Mouse (Mus musculus) forebrain, postnatal 0 days (tissue): ENCODE measurements at regions not wholly inside any gene's neighbourhood (a gene's known extent, or its start where the extent isn't known, plus 50 kb on each side); places are given as distances from the start of the nearest gene placed in this dataset.

Experiments
- ATAC-seq: fragments of 200-750 bp; cut with Nextera tagmentation; 2 replicates; pipeline ENCODE4 v1.8.0; 2017; ENCODE audit warnings: mild to moderate bottlenecking, moderate library complexity
- DNase-seq: peaks from one replicate; pipeline ENCODE4 v3.0.0-alpha.2; 2015
- H3K27ac ChIP-seq: fragments of 300-500 bp; sonication (generic); 2 replicates; pipeline ENCODE4 v1.5.1; 2014; ENCODE audit warnings: low read depth, mild to moderate bottlenecking, antibody characterized with exemption, low read length, moderate library complexity, mixed read lengths
- H3K27me3 ChIP-seq: fragments of 300-500 bp; sonication (generic); 2 replicates; pipeline ENCODE4 v1.6.1; 2014; ENCODE audit warnings: mild to moderate bottlenecking, low read length, mixed read lengths; ENCODE audit not compliant: insufficient read depth
- H3K36me3 ChIP-seq: fragments of 300-500 bp; sonication (generic); 2 replicates; pipeline ENCODE4 v1.6.1; 2014; ENCODE audit warnings: mild to moderate bottlenecking, moderate library complexity; ENCODE audit not compliant: insufficient read depth
- H3K4me1 ChIP-seq: fragments of 300-500 bp; sonication (generic); 2 replicates; pipeline ENCODE4 v1.6.1; 2014; ENCODE audit warnings: antibody characterized with exemption; ENCODE audit not compliant: insufficient read depth
- H3K4me2 ChIP-seq: fragments of 300-500 bp; sonication (generic); 2 replicates; pipeline ENCODE4 v1.6.1; 2014; ENCODE audit warnings: low read depth, mild to moderate bottlenecking, moderate library complexity
- H3K4me3 ChIP-seq: fragments of 300-500 bp; sonication (generic); 2 replicates; pipeline ENCODE4 v1.5.1; 2014; ENCODE audit warnings: low read depth, low read length, mixed read lengths
- H3K9ac ChIP-seq: fragments of 300-500 bp; sonication (generic); 2 replicates; pipeline ENCODE4 v1.6.1; 2014; ENCODE audit warnings: mild to moderate bottlenecking
- H3K9me3 ChIP-seq: fragments of 300-500 bp; sonication (generic); 2 replicates; pipeline ENCODE4 v1.6.1; 2016; ENCODE audit warnings: low read length
- CTCF ChIP-seq: sonication (generic); IDR thresholded peaks from 2 replicates; pipeline ENCODE4 v1.5.1; 2016; ENCODE audit warnings: antibody characterized with exemption, control low read depth, low read depth
- WGBS: fragments of 180-500 bp; shearing (Covaris S2); extraction: QIAGEN DNeasy Blood & Tissue Kit; methylation state at CpG from one replicate; pipeline ENCODE4 v1.1.7; 2014; 5-methylcytosine and 5-hydroxymethylcytosine counted together

DNA sequence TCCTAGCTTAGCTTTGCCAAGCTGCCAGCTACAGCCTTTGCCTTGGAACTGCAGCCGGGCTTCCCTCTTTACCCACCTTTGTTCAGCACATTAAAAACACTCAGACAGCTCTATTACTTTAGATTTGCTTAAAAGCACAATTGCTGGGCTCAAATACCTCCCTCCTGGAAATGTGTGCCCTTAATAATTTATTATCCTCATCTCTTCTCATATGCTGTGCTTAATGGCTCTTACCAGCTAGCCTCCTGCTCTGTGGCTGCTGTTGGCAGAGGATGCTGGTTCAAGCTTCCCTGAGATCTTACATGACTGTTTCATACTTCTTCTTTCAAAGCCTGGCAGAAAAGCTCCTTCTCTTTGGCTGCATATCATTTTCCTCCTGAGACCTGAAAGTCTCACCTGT, 378.1 kb upstream of the Cdh19 start:
- no peak overlapping the region for H3K9ac ChIP-seq
- H3K27me3 ChIP-seq, result no peaks in the 10 kb centered on the region
- no peak overlapping the region for H3K4me3 ChIP-seq
- H3K27ac ChIP-seq, result no peak overlapping the region
- no peak overlapping the region for H3K4me2 ChIP-seq
- H3K36me3 ChIP-seq, result no peaks in the 10 kb centered on the region
- 23% methylated on average over 1 of the region's 1 CpGs for WGBS
- TF ChIP-seq CTCF, result no peak
- DNase-seq, result peak; percentile 10
- no peaks in the 10 kb centered on the region for H3K4me1 ChIP-seq
- ATAC-seq, result peak; percentile 29; the same call in 1 of the 2 replicates
- H3K9me3 ChIP-seq, result no peaks in the 10 kb centered on the region

DNA sequence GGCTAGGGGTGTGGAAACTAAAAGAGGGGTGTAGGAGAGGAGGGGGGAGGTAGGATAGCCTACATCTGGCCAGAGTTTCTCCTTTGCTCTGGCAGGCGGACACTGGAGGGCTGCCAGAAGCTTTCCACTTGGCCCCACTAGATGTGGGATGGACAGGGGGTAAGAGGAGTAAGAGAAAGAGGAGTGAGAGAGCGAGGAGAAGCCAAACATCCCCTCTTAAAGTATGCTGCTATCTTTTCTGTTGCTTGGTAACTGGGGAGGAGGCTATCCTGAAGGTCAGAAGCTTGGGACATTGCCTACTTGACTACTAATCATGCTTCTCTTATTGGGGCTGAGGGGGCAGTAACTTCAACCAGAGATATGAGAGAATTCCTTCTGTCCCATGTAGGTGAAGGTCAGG, 360.5 kb upstream of the Cdh19 start:
- H3K4me1 ChIP-seq, result no peaks in the 10 kb centered on the region
- DNase-seq (no peak), ATAC-seq (no peak)
- no peaks in the 10 kb centered on the region for H3K27me3 ChIP-seq
- H3K9me3 ChIP-seq, result no peaks in the 10 kb centered on the region
- H3K9ac ChIP-seq, result no peak overlapping the region
- no peaks in the 10 kb centered on the region for H3K36me3 ChIP-seq
- no peak overlapping the region for H3K4me2 ChIP-seq
- no peak for TF ChIP-seq CTCF
- 54% methylated on average over 2 of the region's 2 CpGs for WGBS
- no peak overlapping the region for H3K27ac ChIP-seq
- no peak overlapping the region for H3K4me3 ChIP-seq

- H3K27ac ChIP-seq, result no peak overlapping the region
- DNase-seq (no peak), ATAC-seq (no peak)
- no peaks in the 10 kb centered on the region for H3K27me3 ChIP-seq
- no peaks in the 10 kb centered on the region for H3K36me3 ChIP-seq
- no peaks in the 10 kb centered on the region for H3K9me3 ChIP-seq
- 93% methylated on average over 11 of the region's 11 CpGs for WGBS
- H3K9ac ChIP-seq, result no peak overlapping the region
- no peak for TF ChIP-seq CTCF
- no peak overlapping the region for H3K4me3 ChIP-seq
- no peaks in the 10 kb centered on the region for H3K4me1 ChIP-seq
- no peak overlapping the region for H3K4me2 ChIP-seq
Observed at GRCm38 (mm10) chr1:111302268-111302667, 324.9 kb upstream of the Cdh19 start.

DNA sequence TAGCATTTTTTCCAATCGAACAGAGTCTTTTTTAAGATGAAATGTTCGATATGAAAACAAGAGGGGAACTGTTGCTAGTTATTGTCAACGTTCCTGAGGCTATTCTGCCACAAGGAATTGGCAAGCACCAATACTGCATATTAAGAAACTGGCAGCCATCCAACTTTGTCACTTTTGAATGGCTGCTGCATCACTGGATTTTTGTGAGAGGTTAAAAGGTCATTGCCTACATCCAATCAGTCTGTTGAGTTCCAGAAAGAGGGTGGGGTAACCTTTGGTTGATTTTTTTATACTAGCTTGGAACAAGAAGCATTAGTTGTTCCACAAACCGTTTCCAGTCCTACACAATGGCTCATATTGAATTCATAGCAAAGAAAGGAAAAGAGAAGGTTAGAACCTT, 309.0 kb upstream of the Cdh19 start:
- no peak overlapping the region for H3K4me3 ChIP-seq
- no peaks in the 10 kb centered on the region for H3K4me1 ChIP-seq
- TF ChIP-seq CTCF, result no peak
- DNase-seq (peak; percentile 38), ATAC-seq (no peak; the same call in 1 of the 2 replicates)
- H3K36me3 ChIP-seq, result no peaks in the 10 kb centered on the region
- H3K27ac ChIP-seq, result no peak overlapping the region
- H3K9me3 ChIP-seq, result no peaks in the 10 kb centered on the region
- no peaks in the 10 kb centered on the region for H3K27me3 ChIP-seq
- H3K4me2 ChIP-seq, result no peak overlapping the region
- 26% methylated on average over 4 of the region's 4 CpGs for WGBS
- no peak overlapping the region for H3K9ac ChIP-seq

GRCm38 (mm10) chr1:111285916-111286315, 308.5 kb upstream of the Cdh19 start:
- DNase-seq, result no peak
- ATAC-seq, result 0 out of 2 replicates have a peak, but pooled peaks have one; percentile 18
- Histone ChIP-seq H3K4me2 (no peak overlapping the region), H3K27me3 (no peaks in the 10 kb centered on the region), H3K4me1 (no peaks in the 10 kb centered on the region), H3K9ac (no peak overlapping the region), H3K27ac (no peak overlapping the region), H3K9me3 (no peaks in the 10 kb centered on the region), H3K4me3 (no peak overlapping the region), H3K36me3 (no peaks in the 10 kb centered on the region)
- 52% methylated on average over 3 of the region's 3 CpGs for WGBS
- TF ChIP-seq CTCF, result no peak

DNA sequence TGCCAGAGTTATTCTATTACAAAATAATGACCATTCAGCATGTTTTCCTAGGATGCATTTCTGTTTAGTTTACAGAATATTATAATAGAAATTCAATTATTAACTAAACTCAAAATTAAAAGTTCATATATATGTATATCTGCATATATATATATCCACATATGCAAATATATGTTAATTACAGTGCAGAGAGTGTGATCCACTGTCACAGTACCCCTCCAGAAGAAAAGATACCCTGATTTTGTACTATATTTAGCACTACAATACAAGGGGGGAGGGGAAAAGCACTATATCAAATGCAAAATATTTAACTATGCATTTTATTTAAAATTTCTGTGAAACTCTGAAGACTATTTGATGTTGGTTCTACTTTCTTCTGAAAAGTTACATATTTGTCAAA, 265.4 kb upstream of the Cdh19 start:
- Histone ChIP-seq H3K9me3 (no peaks in the 10 kb centered on the region), H3K4me2 (no peak overlapping the region), H3K9ac (no peak overlapping the region), H3K27ac (no peak overlapping the region), H3K4me1 (no peaks in the 10 kb centered on the region), H3K27me3 (no peaks in the 10 kb centered on the region), H3K4me3 (no peak overlapping the region), H3K36me3 (no peaks in the 10 kb centered on the region)
- no peak for TF ChIP-seq CTCF
- DNase-seq, result no peak
- no peak for ATAC-seq

DNA sequence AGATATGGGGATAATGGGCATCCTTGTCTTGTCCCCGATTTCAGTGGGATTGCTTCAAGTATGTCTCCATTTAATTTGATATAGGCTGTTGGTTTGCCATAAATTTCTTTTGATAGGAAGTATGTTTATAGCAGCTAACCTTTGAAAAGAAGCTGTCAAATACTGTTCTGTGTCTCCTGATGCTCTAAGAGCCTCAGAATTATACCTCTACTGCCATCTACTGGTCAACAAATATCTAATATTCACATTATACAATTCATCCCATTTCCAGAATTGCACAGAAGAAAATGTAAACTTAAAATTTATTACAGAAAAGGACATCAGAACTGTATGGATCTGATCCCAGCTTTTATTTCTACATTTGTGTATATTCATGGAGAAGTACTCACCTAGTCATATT, 265.0 kb upstream of the Cdh19 start:
- WGBS, result 55% methylated on average over 1 of the region's 1 CpGs
- TF ChIP-seq CTCF, result peak; percentile 70
- Histone ChIP-seq H3K9ac (no peak overlapping the region), H3K36me3 (no peaks in the 10 kb centered on the region), H3K9me3 (no peaks in the 10 kb centered on the region), H3K4me2 (no peak overlapping the region), H3K4me1 (no peaks in the 10 kb centered on the region), H3K4me3 (no peak overlapping the region), H3K27me3 (no peaks in the 10 kb centered on the region), H3K27ac (no peak overlapping the region)
- DNase-seq, result peak; percentile 47
- peak; percentile 83 for ATAC-seq
